Mouse (Mus musculus): Measurements from ENCODE around the gene 4933424G06Rik.
"Not testable (repeated sequence)": the region's sequence is repeated elsewhere in the genome, so short reads cannot be mapped to it uniquely, and the experiment has no call there.

The 4933424G06Rik gene

DNA sequence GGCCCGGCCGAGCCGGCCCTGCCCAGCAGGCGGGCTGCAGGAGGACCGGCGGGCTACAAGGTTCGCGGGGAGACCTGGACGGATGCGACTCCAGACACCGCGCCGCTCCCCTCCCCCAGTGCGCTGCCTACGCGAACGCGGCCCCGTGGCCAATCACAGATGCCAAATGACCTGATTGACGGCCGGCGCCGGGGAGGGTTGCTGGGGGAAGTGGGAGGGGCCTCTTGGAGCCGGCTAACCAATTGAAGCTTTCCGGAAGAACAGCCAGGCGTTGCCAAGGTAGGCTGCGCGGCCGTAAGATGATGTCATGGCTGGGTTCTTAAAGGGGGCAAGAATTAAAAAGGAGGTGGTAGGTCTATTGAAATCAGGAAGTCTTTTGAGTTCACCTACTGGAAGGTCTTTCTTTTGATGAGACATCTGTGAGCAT is at the start of gene 4933424G06Rik:
Gene 4933424G06Rik (plus strand): TSS at position 296 of the 427 bp plus-strand sequence.
- peak; percentile 95 for DNase-seq (ENCODE audit: extremely low read depth, low read depth)

DNA sequence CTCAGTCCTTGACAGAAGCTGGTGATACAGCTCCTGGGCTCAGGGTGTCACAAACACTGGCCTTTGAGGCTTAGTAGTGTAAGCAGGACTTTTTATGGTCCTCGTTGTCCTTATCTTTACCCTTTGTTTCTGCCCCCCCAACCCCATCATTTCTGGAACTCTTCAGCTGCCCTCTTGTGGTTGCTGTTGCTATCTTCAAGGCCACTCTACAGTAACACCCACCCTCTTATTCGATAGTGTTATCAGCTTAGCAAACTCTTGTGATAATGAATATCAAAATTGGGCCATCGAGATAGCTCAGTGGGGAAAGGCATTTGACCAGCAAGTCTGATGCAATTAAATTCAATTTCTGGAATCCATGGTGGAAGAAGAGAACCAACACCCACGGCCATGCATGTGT is 45.5 kb upstream of the 4933424G06Rik start:
- no peak for DNase-seq (ENCODE audit: extremely low read depth, low read depth)

DNA sequence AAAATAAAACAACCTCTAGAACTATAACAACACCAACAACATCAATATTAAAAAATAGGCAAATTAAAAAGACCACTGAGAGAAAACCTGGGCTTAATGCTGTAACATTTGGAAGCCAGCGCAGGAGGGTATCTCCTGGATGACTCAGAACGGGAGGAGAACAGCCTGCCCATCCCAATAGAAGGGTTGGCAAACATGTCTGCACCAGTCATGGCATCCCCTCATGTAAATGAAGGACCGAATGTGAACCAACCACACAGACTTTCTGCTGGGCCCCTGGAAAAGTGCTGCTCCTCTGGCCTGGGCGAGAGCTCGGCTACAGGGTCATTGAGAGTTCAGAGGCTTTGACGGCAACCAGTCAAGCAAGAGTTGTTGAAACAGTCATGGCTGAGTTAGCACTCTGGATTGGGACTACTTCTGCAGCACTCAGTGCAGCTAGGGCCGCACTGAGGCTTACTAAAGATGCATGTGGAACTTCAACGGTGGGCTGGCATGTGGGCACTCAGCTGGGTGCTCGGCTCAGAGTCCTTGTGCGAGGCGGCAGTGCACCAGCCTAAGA is 44.7 kb upstream of the 4933424G06Rik start:
- no peak for DNase-seq (ENCODE audit: extremely low read depth, low read depth)

DNA sequence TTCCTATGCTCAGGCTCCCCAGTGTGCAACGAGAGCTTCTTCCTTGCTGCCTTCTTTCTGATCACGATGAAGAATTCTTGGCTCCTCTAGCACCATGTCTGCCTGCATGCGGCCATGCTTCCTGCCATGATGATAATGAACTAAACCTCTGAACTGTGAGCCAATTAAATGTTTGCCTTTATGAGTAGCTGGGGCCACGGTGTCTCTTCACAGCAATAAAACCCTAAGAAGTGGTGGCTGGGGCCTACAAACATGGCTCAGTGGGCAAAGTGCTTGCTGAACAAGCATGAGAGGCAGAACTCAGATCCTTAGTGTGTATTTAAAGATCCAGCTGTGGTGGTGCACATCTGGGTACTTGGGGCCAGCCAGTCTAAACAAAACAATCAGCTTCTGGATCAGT is 44.0 kb upstream of the 4933424G06Rik start:
- no peak for DNase-seq (ENCODE audit: extremely low read depth, low read depth)

DNA sequence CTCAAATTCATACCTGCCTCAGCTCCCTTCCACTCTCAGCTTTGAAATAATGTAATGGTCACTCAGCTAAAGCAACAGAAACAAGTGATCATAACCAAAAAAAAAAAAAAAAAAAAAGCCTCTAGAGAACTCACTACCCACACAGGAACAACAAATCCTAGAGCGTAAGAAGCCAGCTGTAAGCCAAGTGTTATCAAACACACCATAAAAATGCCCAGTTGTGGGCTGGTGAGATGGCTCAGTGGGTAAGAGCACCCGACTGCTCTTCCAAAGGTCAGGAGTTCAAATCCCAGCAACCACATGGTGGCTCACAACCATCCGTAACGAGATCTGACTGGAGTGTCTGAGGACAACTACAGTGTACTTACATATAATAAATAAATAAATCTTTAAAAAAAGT is 41.9 kb upstream of the 4933424G06Rik start:
- not testable (repeated sequence) for DNase-seq (ENCODE audit: extremely low read depth, low read depth)

DNA sequence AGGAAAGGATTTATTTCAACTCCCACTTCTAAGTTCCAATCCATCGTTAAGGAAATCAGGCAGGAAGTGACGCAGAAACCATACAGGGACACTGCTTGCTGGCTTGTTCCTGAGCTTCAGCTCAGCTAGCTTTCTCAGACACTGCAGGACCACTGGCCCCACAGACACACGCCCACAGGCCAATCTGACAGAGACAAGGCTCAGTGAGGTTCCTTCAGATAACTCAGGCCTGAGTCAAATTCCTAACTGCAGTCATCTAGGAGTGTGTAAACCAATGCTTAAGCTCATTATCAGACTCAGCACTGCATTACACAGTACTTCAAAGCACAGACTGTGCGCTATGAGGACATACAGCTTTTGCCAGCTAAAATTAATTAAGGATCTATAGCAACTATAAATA is 39.7 kb upstream of the 4933424G06Rik start:
- DNase-seq (ENCODE audit: extremely low read depth, low read depth), result no peak

DNA sequence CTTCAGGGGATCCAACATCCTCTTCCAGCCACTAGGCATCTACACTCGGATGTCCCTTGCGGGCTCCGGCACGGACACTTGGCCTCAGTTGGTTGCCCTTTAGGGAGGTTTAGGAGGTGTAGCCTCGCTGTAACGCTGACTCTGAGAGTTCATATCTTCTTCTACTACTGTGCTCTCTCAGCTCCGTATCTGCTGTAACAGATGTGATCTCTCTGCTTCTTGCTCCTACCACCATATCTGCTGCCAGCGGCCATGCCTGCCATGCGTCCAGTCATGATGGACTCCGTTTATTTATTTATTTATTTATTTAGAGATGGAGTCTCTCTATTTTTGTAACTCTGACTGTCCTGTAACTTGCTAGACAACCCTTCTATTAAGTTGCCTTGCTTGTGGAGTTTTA is 38.7 kb upstream of the 4933424G06Rik start:
- DNase-seq (ENCODE audit: extremely low read depth, low read depth), result no peak

DNA sequence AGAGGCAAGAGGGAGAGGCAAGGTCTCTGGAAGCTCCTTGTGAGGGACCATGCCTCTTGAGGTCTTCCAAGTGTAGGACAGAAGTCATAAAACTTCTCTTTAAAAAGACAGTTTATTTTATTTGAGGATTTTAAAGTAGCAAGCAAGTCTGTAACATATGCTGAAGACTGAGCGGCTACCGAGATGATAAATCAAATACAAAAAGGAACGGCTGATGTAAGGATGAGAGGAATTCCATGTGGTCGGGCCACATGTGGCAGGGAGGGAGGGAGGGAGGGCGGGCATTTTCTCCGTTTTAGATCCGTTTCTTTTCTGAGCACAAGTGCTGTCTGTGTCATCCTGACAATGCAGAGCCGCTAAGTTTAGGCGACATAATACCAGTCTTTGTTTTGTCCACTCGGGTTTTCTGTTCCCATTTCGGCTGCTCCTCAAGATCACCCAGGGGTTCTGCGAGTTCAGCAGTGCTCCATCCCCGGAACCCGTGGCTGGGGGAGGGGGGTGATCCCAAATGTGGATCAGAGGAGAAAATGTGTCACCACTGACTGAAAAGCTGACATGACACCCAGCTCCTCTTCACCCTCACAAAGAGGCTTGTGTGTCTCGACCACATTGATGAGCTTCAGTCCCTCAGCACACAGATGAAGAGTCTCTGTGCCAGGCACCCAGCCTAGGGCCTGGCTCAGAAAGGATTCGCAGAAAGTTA is 37.1 kb upstream of the 4933424G06Rik start:
- DNase-seq (ENCODE audit: extremely low read depth, low read depth), result no peak

DNA sequence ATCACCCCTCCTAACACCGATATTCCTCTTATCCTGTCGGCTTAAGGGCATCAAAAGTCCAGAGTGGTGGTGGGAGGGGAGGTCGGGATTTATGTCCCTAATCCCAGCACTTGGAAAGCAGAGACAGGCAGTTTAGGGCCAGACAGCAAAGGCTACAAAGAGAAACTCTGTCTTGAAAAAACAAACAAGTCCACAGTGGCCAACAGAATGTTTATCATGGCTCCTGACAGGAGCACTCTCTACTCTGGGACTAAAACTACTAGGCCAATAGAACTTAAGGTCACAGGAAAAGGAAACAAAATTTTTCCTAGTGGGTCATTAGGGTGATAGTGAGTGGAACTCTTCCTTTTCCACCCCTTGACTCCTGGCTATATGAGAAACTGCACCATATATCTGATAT is 35.0 kb upstream of the 4933424G06Rik start:
- DNase-seq (ENCODE audit: extremely low read depth, low read depth), result no peak

DNA sequence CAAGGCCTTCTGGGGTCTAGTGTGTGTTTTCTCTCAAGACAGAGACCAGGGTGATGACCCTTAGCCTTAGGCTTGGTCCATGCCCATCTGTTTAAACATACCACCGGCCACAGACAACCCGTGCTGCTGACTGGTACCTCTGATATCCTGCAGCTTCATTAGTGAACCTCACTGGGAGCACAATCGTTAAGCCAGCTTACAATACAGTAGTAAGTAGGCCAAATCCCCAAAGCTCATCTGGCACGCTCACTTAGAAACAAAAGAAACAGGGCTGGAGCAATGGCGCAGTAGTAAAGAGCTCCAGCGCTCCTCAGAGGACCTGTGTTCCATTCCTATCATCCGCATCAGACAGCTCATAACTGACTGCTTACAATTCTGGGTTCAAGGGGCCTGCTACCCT is 29.1 kb upstream of the 4933424G06Rik start:
- DNase-seq (ENCODE audit: extremely low read depth, low read depth), result no peak

DNA sequence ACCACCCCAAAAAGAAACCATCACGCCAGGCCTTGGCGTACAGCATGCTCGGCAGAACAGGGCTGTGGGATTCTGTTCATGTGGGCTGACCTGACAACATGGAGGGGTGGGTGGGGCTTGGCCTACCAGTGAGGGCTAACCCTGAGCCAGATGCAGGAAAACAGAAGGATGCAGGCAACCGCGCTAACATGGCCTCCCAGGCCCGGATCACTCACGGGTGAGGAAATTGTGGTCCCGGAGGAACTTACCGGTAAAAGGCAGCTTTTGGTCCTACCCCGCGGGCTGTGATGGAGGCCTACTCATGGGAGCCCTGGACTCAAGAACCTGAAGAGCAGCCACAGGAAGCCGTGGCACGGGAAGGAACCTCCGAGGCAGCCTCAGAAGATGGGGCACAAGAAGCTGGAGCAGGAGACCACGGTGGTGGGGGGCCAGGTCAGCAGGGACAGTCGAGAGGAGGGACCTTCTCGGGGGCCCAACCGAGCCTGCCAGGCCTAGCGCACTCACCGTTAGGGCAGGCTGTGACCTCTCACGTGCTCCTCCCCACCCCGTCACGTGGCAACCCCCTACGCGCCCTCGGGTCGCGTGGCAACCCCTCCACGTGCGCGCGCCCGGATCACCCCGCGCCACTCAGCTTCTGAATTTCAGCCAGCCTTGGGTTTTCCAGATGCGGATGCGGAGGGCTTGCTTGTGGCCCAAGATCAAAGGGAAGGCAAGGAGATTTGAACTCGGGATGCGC is 27.2 kb upstream of the 4933424G06Rik start, which contains the start of gene Fam178b:
Gene Fam178b (minus strand): TSS at position 564 of the 736 bp plus-strand sequence.
- DNase-seq (ENCODE audit: extremely low read depth, low read depth), result no peak

DNA sequence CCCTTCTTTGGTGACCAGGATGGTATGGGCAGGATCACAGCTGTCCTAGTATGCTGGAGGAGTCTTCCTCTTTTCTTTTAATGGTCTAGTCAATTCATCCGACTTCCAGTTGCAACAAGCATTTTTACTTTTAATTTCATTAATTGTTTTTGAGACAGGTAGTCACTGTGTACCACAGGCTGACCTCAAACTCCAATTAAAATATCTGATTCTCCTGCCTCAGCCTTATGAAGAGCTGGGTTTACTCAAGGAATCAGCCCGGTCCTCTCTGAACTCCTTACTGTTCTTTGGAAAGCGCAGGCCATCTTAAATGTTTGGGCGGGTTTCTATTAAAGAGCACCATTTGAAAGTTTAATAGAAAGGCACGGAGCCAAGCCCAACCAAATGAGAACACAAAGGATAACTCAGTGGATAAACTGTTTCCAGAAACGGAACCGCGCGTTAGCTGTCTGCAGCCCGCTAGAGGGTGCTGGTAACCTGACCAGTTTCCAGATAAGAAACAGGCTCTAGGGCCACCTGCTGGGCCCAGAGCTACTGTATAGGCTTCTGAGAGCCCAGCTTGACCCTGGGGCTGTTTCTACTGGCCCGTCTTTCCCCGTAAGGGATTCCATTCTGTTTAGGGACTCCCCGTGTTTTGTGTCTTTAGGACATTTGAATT is 26.0 kb upstream of the 4933424G06Rik start:
- DNase-seq (ENCODE audit: extremely low read depth, low read depth), result peak; percentile 61

DNA sequence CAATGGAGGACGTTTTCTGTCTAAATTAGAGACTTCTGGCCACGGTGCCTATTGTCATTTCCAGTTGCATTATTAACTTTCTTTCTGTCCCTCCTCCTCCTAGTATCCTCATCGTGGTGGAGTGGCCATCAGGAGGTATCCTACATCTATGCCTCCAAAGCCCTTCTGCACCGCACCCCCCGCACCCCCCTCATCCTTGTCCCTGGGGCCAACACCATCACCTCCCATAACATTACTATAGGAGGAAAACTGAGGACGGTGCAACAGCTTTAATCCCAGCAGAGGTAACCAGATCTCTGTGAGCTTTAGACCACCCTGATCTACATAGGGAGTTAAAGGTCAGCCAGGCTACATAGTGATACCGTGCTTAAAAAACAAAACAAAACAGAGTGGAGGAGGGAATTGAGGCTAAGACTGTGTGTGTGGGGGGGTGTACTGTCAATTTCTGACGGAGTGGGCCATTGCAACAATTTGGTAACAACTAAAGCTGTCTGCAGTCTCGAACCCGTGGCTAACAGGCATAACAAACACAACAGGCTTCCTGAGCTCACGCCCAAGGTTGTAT is 19.2 kb upstream of the 4933424G06Rik start:
- DNase-seq (ENCODE audit: extremely low read depth, low read depth), result no peak

DNA sequence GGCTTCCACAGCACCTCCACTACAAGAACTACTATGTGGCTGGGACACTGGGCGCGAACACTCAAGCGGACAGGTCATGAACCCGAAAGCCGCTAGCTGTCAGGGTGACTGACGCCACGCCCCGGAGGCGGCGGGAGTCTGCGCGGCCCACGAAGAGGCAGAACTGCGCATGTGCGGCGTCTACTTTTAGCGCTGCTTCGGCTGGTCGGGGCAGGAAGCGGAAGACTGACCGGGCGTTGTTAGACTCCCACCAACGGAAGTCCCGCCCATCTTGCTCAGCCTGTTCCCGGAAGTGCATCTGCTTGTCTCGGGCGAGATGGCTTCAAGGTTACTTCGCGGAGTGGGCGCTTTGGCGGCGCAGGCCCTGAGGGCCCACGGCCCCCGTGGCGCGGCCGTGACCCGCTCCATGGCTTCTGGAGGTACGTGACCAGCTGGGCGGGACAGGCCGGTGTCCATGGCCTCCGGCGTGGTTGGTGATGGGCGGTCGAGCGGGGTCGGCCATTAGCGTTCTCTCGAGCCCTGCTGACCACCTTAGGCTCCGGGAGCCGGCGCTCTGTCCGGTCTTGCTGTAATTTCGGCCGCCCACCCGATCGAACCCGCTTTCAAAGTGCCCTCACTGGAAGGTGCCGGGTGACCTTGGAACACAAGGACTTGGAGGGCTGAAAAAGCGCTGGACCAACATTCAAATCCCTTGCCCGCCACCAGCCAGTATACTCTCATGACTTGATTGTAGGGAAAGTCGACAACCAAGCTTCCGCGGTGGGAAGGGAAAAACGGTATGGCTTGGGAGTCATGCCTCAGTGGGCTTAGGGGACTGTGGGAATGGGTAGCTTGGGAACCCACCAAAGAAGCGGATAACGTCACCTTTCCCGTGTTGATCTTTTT is 18.4 kb upstream of the 4933424G06Rik start, which contains the start of gene Cox5b:
Gene Cox5b (plus strand): TSS at position 179 of the 885 bp plus-strand sequence.
- DNase-seq (ENCODE audit: extremely low read depth, low read depth), result peak; percentile 92

DNA sequence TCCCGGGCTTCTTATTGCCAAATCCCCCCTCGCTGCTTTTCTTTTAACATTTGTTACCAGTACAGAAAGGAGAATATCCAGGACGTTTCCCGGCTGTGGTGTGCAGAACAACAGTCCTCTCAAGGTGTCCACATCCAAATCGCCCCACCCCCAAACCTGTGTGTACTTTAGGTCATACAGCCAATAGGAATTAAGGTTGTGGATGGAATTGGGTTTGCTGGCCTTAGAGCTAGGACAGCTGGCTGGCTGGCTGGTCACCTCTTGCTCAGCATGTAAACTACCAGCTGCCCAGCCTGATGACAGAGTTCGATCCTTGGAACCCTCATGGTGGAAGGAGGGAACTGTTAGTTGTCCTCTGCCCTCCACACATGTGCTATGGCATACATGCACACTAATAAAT is 15.1 kb upstream of the 4933424G06Rik start:
- DNase-seq (ENCODE audit: extremely low read depth, low read depth), result no peak

DNA sequence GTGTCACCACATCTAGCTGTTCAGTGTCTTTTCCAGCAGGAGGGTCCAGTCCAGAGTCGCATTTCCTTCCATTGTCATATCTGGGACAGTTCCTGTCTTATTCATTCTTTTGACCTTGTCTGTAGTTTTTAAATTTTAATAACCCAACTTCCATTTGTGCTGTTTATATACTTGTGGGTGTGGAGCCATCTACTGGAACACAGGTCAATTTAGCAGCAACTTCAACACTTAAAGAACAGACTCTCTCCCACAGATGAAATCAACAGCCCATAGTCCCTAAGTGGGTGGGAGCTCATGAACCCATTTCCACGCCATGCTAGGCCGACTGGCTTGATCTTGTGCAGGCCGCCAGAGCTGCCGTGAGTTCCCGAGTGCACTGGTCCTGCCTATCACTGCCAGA is 13.5 kb upstream of the 4933424G06Rik start:
- no peak for DNase-seq (ENCODE audit: extremely low read depth, low read depth)

DNA sequence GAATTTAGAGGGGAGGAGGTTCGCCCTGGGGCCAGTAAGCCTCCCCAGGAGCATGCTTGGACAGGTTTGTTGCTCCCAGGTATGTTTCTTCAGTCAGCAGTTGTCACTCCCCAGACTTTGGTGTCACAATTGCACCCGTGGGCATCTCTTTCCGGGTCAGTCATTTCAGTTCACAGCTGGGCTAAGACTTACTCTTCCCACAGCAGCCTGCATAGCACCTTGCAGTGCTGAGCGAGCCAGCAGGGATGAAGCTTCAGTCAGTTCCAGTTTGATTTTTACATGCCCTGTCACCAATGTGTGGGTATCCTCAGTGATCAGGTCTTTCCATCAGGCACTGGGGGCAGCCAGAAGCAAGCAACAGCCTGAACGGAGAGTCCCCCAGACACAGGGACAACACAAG is 12.9 kb upstream of the 4933424G06Rik start:
- no peak for DNase-seq (ENCODE audit: extremely low read depth, low read depth)

DNA sequence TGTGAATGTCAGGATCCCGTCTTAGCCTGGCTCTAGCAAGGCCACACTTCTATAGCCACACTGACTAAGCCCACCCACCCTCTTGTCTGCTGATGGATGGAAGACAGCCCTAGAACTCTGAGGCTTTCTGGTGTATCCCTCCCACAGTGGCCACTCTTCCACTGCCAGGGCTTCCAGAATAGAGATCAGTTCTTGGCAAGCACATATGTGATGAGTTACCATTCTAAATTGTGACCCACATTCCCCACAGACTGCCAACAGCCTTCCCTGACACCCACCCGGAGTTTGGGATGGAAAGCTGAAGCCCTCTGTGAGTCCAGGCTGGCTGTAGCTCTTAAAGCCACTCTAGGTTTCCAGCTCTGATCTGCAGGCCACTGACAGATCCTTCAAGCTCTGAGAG is 2.8 kb upstream of the 4933424G06Rik start:
- no peak for DNase-seq (ENCODE audit: extremely low read depth, low read depth)

DNA sequence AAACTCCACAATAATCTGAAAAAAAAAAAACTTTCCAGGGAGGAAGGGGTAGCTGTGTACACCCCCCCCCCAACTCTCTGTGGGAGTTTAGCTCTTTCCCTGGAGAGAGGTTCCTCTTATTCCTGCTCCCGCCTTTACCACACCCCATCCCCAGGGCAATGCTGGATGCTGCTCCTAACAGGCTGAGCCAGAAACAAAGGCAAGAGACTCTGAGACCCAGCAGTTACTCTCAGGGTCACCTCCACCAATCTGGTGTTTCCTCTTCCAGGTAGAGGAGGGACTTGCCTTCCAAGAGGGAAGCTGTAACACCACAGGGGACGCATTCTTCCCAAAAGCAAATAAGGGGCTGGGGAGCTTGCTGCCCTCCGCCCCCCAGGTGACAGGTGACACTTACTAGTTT is 2.2 kb upstream of the 4933424G06Rik start:
- no peak for DNase-seq (ENCODE audit: extremely low read depth, low read depth)

DNA sequence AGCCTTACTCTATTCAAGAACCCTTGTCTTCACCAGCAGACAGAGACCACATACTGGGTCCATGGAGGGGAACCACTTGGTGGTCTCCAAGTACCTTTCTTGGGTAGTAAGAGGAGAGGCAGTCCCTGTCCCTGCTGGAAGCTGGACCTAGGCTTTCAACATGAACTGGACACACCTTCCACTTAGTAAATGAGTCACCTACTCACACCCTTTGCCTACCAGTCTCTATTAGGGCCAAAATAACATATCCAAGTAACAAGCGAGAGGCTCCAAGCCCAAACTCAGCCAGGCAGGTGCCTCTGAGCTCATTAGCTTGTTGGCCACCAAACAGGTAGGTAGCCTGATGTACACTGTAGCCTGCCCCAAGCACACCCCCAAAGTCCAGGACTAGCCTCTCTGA is 1.3 kb upstream of the 4933424G06Rik start:
- DNase-seq (ENCODE audit: extremely low read depth, low read depth), result no peak

Data from MEL-GATA-1-ER (cell line).